Mouse (Mus musculus): ENCODE results near the gene Ano5. TPM values are rescaled to one million over a fixed set of nuclear protein-coding genes. Genes with fewer than 3 reads are reported as not detected.

Ano5 gene
- total RNA-seq (2015; ENCODE audit: low replicate concordance): not detected in 2 replicates
- not detected in 2 replicates for total RNA-seq (2017; ENCODE audit: low replicate concordance)

GRCm38 (mm10) chr7:51510671-51511651 is at the start of gene Ano5:
Ano5 (plus strand) TSS chr7:51511029.
- no peak for ATAC-seq (replicated peaks; ENCODE audit: low FRiP score, poor library complexity, severe bottlenecking)

DNA sequence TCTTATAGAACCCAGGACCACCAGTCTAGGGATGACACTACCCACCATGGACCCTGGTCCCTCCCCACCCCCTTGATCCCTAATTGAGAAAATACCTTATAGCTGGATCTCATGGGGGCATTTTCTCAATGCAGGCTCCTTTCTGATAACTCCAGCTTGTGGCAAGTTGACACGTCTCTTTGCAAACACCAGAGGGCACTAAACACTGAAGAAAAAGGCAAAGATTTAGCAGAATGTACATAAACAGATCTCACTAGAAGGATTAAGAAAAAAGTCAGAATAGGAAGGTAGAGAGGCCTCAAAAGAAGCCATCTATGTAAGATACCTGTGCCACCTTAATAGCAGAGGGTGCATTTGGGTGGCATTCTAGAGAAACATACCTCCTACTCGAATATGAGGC is 11.4 kb upstream of the Ano5 start:
- ATAC-seq (replicated peaks; ENCODE audit: low FRiP score, poor library complexity, severe bottlenecking): no peak

GRCm38 (mm10) chr7:51503940-51504339 is 6.9 kb upstream of the Ano5 start:
- no peak for ATAC-seq (replicated peaks; ENCODE audit: low FRiP score, poor library complexity, severe bottlenecking)

GRCm38 (mm10) chr7:51510147-51510546 is 682 bp upstream of the Ano5 start:
- no peak for ATAC-seq (replicated peaks; ENCODE audit: low FRiP score, poor library complexity, severe bottlenecking)

- ATAC-seq (replicated peaks; ENCODE audit: low FRiP score, poor library complexity, severe bottlenecking): no peak
Observed at GRCm38 (mm10) chr7:51539344-51539743, 28.5 kb downstream of the Ano5 start.

GRCm38 (mm10) chr7:51540736-51541135 is 29.9 kb downstream of the Ano5 start:
- no peak for ATAC-seq (replicated peaks; ENCODE audit: low FRiP score, poor library complexity, severe bottlenecking)

DNA sequence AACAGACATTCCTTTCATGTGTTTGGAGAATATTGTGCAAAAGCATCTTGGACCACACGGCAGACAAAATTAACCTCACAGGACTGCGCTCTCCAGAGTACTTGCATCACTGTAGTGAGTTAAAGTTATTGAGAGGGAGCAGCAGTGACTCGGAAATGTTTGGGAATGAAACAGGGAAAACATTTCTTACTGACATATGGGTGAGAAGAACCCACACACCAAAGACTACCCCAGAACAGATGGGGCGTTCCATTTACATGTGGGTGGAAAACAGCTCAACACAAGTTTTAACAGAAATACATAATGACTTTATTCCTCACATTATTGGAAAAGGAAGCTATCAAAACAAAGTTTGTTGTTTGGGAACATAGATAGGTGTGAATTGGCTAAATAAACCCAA is 89.2 kb downstream of the Ano5 start:
- no peak for ATAC-seq (replicated peaks; ENCODE audit: low FRiP score, poor library complexity, severe bottlenecking)

- no peak for ATAC-seq (replicated peaks; ENCODE audit: low FRiP score, poor library complexity, severe bottlenecking)
Observed at GRCm38 (mm10) chr7:51603741-51604140, 92.9 kb downstream of the Ano5 start.

- ATAC-seq (replicated peaks; ENCODE audit: low FRiP score, poor library complexity, severe bottlenecking): no peak
Observed at GRCm38 (mm10) chr7:51614404-51614803, 103.6 kb downstream of the Ano5 start.

DNA sequence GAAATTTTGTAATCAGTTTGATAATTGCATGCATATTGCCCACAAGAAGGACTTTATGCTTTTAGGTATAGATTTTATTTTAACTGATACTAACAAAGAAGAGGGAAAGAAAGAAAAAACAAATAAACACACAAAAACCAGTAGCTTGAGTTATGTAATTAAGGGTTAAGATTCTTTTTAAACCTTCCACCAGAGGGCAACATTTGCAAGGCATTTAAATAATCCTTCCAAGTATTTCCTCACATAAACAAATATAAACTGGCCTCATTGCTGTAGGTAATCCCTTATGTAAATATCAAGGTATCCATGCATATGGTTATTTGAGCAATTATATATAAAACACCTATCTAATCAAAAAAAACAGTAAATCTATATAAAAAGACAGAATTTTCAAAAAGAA is 107.1 kb downstream of the Ano5 start:
- ATAC-seq (replicated peaks; ENCODE audit: low FRiP score, poor library complexity, severe bottlenecking): no peak

DNA sequence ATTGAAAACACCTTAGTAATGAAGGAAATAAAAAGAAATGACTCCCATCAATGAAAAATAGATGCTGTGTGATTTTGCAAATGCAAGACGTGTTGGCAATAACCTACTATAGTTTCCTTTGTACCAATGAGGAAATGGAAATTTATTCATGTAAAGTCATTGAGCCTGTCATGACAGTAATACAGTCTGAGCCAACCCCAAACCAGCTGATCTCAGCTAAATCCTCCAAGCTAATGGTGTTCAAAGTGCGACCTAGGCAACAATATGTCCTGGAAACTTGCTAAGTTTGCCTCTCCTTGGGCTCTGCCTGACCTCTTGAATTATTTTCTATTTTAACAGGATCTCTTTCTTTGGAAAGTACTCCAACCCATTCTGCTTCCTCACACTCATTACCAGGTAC is 107.6 kb downstream of the Ano5 start:
- ATAC-seq (replicated peaks; ENCODE audit: low FRiP score, poor library complexity, severe bottlenecking): no peak

DNA sequence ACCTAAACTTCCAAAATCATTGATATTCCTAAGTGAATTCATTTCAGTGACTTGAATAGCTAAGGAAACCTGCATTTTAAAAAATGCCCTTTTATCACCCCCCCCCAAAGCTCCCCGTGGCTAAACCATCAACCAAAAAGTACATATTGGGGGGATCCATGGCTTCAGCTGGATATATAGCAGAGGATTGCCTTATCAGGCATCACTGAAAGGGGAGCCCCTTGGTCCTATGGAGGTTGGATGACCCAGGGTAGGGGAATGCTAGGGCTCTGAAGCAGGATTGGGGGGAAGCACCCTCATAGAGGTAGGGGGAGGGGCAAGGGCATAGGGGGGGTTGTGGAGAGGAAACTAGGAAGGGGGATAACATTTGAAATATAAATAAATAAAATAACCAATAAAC is 109.1 kb downstream of the Ano5 start:
- ATAC-seq (replicated peaks; ENCODE audit: low FRiP score, poor library complexity, severe bottlenecking): no peak

GRCm38 (mm10) chr7:51621694-51622145 is 110.9 kb downstream of the Ano5 start, which contains the start of gene Slc17a6:
Slc17a6 (plus strand) TSS chr7:51622006.
- ATAC-seq (replicated peaks; ENCODE audit: low FRiP score, poor library complexity, severe bottlenecking): no peak

DNA sequence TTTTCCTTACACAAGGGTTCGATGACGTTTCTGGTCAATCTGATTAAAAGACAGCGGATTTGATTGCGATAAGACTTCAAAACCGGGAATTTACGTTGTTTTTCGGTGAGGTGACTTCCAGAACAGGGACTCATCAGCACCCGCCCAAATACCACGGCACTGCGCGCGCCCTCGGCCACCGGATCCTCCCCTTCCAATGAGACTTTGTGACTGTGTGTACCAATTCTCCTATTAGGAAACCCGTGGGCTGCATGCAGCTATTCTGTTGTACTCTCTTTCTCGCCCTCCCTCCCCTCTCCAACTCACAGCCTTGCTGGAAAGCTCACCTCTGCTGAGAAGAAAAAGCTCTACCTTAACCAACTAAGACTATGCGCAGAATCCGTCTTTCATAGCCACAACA is 111.4 kb downstream of the Ano5 start:
- ATAC-seq (replicated peaks; ENCODE audit: low FRiP score, poor library complexity, severe bottlenecking): no peak

- ATAC-seq (replicated peaks; ENCODE audit: low FRiP score, poor library complexity, severe bottlenecking): no peak
Observed at GRCm38 (mm10) chr7:51622666-51623065, 111.8 kb downstream of the Ano5 start.

- no peak for ATAC-seq (replicated peaks; ENCODE audit: low FRiP score, poor library complexity, severe bottlenecking)
Observed at GRCm38 (mm10) chr7:51624336-51624897, 113.6 kb downstream of the Ano5 start.

DNA sequence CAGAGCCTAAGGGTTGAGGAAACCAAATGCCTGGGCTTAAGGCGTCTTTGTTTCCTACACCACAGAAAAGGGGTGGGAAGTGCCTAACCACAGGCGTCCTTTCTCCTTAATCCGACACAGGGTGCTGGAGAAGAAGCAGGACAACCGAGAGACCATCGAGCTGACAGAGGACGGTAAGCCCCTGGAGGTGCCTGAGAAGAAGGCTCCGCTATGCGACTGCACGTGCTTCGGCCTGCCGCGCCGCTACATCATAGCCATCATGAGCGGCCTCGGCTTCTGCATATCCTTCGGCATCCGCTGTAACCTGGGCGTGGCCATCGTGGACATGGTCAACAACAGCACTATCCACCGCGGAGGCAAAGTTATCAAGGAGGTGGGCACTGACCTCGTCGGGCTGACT is 114.3 kb downstream of the Ano5 start:
- ATAC-seq (replicated peaks; ENCODE audit: low FRiP score, poor library complexity, severe bottlenecking): no peak

- ATAC-seq (replicated peaks; ENCODE audit: low FRiP score, poor library complexity, severe bottlenecking): no peak
Observed at GRCm38 (mm10) chr7:51625591-51626255, 114.9 kb downstream of the Ano5 start.

- no peak for ATAC-seq (replicated peaks; ENCODE audit: low FRiP score, poor library complexity, severe bottlenecking)
Observed at GRCm38 (mm10) chr7:51626451-51627000, 115.7 kb downstream of the Ano5 start.

- no peak for ATAC-seq (replicated peaks; ENCODE audit: low FRiP score, poor library complexity, severe bottlenecking)
Observed at GRCm38 (mm10) chr7:51627001-51627631, 116.3 kb downstream of the Ano5 start.
